Mouse (Mus musculus) spleen, postnatal 14 days (tissue): ENCODE measurements around the gene Tnfsf15.

Experiments used
- DNase-seq, 2 experiments: peaks; one replicate each; pipeline ENCODE4 v3.0.0; 2021 to 2022; ENCODE audit warnings: low spot score in 2 of 2

Tnfsf15 gene

GRCm38 (mm10) chr4:63742101-63742500, 2.8 kb downstream of the Tnfsf15 start:
- no peak for DNase-seq

- DNase-seq: no peak
Observed at GRCm38 (mm10) chr4:63740761-63741160, 4.2 kb downstream of the Tnfsf15 start.

GRCm38 (mm10) chr4:63740001-63740400, 4.9 kb downstream of the Tnfsf15 start:
- DNase-seq: no peak

GRCm38 (mm10) chr4:63739524-63739923, 5.4 kb downstream of the Tnfsf15 start:
- no peak for DNase-seq

- no peak for DNase-seq
Observed at GRCm38 (mm10) chr4:63738364-63738997, 6.4 kb downstream of the Tnfsf15 start.

GRCm38 (mm10) chr4:63731299-63731698, 13.6 kb downstream of the Tnfsf15 start:
- DNase-seq: no peak

- no peak for DNase-seq
Observed at GRCm38 (mm10) chr4:63726727-63727126, 18.2 kb downstream of the Tnfsf15 start.

GRCm38 (mm10) chr4:63725981-63726380, 18.9 kb downstream of the Tnfsf15 start:
- no peak for DNase-seq

GRCm38 (mm10) chr4:63717922-63718643, 26.8 kb downstream of the Tnfsf15 start:
- DNase-seq: no peak

GRCm38 (mm10) chr4:63711886-63712285, 33.0 kb downstream of the Tnfsf15 start:
- no peak for DNase-seq

GRCm38 (mm10) chr4:63710431-63711220, 34.3 kb downstream of the Tnfsf15 start:
- DNase-seq: no peak

- no peak for DNase-seq
Observed at GRCm38 (mm10) chr4:63706279-63706971, 38.5 kb downstream of the Tnfsf15 start.

GRCm38 (mm10) chr4:63704232-63704631, 40.7 kb downstream of the Tnfsf15 start:
- DNase-seq: no peak

- no peak for DNase-seq
Observed at GRCm38 (mm10) chr4:63703686-63704085, 41.2 kb downstream of the Tnfsf15 start.

- DNase-seq: no peak
Observed at GRCm38 (mm10) chr4:63702006-63702704, 42.8 kb downstream of the Tnfsf15 start.

GRCm38 (mm10) chr4:63699749-63700148, 45.2 kb downstream of the Tnfsf15 start:
- DNase-seq: no peak

GRCm38 (mm10) chr4:63696921-63697320, 48.0 kb downstream of the Tnfsf15 start:
- no peak for DNase-seq

- no peak for DNase-seq
Observed at GRCm38 (mm10) chr4:63692351-63692750, 52.6 kb downstream of the Tnfsf15 start.

- DNase-seq: no peak
Observed at GRCm38 (mm10) chr4:63687429-63687828, 57.5 kb downstream of the Tnfsf15 start.

- peak in 1 of 2 experiments; percentile 2 for DNase-seq
Observed at GRCm38 (mm10) chr4:63686157-63686556, 58.8 kb downstream of the Tnfsf15 start.

- DNase-seq: no peak
Observed at GRCm38 (mm10) chr4:63685253-63685525, 59.7 kb downstream of the Tnfsf15 start.
